Comparison of ENCODE assay signal across 13 mouse cellular contexts in genomic region chr5:149331407-149332143, GRCm38 (mm10).
A peak's percentile ranks its signal among the peaks of the same experiment; 100 is the strongest.
DNase-seq lines count a peak whose midpoint lies in the region; ATAC-seq and TF ChIP-seq lines count a peak whose summit lies in the region.
"Had no signal": no experiment of that assay in that cellular context is flagged by ENCODE, and none has a peak within 500 bp of the region (broad histone marks: within the 10 kb centered on the region; RNA-seq: fewer than 3 reads in every experiment).

No protein-coding gene starts in this region.

- no peak overlapping the region for H3K9ac ChIP-seq in liver, embryonic 11.5 days (ENCODE audit: low read depth, low read length)
- peak overlapping the region; percentile 40; the same call in 1 of the 2 replicates for H3K9ac ChIP-seq in embryonic facial prominence, embryonic 13.5 days
- H3K9ac ChIP-seq in limb, embryonic 14.5 days (ENCODE audit: low read depth, low read length, severe bottlenecking) = no peak overlapping the region
- H3K9ac ChIP-seq: liver, embryonic 12.5 days; neural tube, embryonic 12.5 days had no signal

- H3K27me3 ChIP-seq in liver, embryonic 11.5 days (replicated peaks; ENCODE audit: control insufficient read depth, insufficient read depth, low read length) = no peaks in the 10 kb centered on the region
- no peaks in the 10 kb centered on the region for H3K27me3 ChIP-seq in embryonic facial prominence, embryonic 13.5 days
- no peaks in the 10 kb centered on the region for H3K27me3 ChIP-seq in limb, embryonic 14.5 days (ENCODE audit: control insufficient read depth, insufficient read depth, low read length)
- H3K27me3 ChIP-seq: liver, embryonic 12.5 days; neural tube, embryonic 12.5 days had no signal

- TF ChIP-seq POLR2A in limb, embryonic 14.5 days (IDR thresholded peaks at IDR 0.05; ENCODE audit: borderline replicate concordance, extremely low read depth, insufficient read depth, insufficient read length) = no peak

- ATAC-seq in liver, embryonic 11.5 days (replicated peaks; ENCODE audit: low FRiP score) = no peak
- no peak for ATAC-seq in embryonic facial prominence, embryonic 13.5 days (ENCODE audit: insufficient number of reproducible peaks, insufficient read depth, low FRiP score, low TSS enrichment, low read depth)
- peak; percentile 21; the same call in 1 of the 2 replicates for ATAC-seq in limb, embryonic 14.5 days (ENCODE audit: low FRiP score, low read depth)
- ATAC-seq: forebrain, embryonic 14.5 days; liver, embryonic 12.5 days had no signal

- WGBS in liver, embryonic 11.5 days = 60% methylated on average over 10 of the region's 10 CpGs
- WGBS in embryonic facial prominence, embryonic 13.5 days = 23% methylated on average over 10 of the region's 10 CpGs
- WGBS in limb, embryonic 14.5 days = 16% methylated on average over 10 of the region's 10 CpGs

- no peak overlapping the region for H3K4me2 ChIP-seq in liver, embryonic 11.5 days
- H3K4me2 ChIP-seq in embryonic facial prominence, embryonic 13.5 days = no peak overlapping the region
- no peak overlapping the region; the same call in 1 of the 2 replicates for H3K4me2 ChIP-seq in limb, embryonic 14.5 days (replicated peaks; ENCODE audit: low read depth, low read length, severe bottlenecking)
- H3K4me2 ChIP-seq: liver, embryonic 12.5 days; neural tube, embryonic 12.5 days had no signal

- peaks cover 8% of the 10 kb centered on the region for H3K4me1 ChIP-seq in liver, embryonic 11.5 days (replicated peaks; ENCODE audit: control insufficient read depth, insufficient read depth, low read length)
- H3K4me1 ChIP-seq in embryonic facial prominence, embryonic 13.5 days = peaks cover 39% of the 10 kb centered on the region
- H3K4me1 ChIP-seq in limb, embryonic 14.5 days (ENCODE audit: control insufficient read depth, insufficient read depth, low read length) = peaks cover 42% of the 10 kb centered on the region

- H3K36me3 ChIP-seq in liver, embryonic 11.5 days (ENCODE audit: control insufficient read depth, insufficient read depth, low read length) = no peaks in the 10 kb centered on the region
- no peaks in the 10 kb centered on the region for H3K36me3 ChIP-seq in embryonic facial prominence, embryonic 13.5 days
- no peaks in the 10 kb centered on the region for H3K36me3 ChIP-seq in limb, embryonic 14.5 days (ENCODE audit: control insufficient read depth, insufficient read depth, low read length)
- H3K36me3 ChIP-seq: liver, embryonic 12.5 days; neural tube, embryonic 12.5 days had no signal

- peak overlapping the region; percentile 11; the same call in 1 of the 2 replicates for H3K27ac ChIP-seq in liver, embryonic 11.5 days (ENCODE audit: low read depth, low read length)
- H3K27ac ChIP-seq in embryonic facial prominence, embryonic 13.5 days = peak overlapping the region; percentile 81
- H3K27ac ChIP-seq in limb, embryonic 14.5 days (replicated peaks; ENCODE audit: low read depth, low read length) = peak overlapping the region; percentile 83
- H3K27ac ChIP-seq: layer of hippocampus, adult 2 months; neural tube, embryonic 12.5 days had no signal

- DNase-seq in liver, embryonic 11.5 days (ENCODE audit: low spot score) = no peak
- DNase-seq in liver = no peak
- DNase-seq in kidney, adult 9 months = peak; percentile 84
- peak; percentile 55 for DNase-seq in limb, embryonic 14.5 days (ENCODE audit: low spot score)
- DNase-seq in gastrocnemius, postnatal 4 days (ENCODE audit: low spot score in 2 of 2) = no peak
- no peak for DNase-seq in left cerebral cortex, adult 11 months (ENCODE audit: low spot score)
- DNase-seq in layer of hippocampus, adult 11-12 months (ENCODE audit: low spot score) = no peak
- DNase-seq: cerebellum, postnatal 10 days had no signal

- no peak overlapping the region for H3K4me3 ChIP-seq in liver, embryonic 11.5 days (ENCODE audit: low read depth, low read length)
- no peak overlapping the region for H3K4me3 ChIP-seq in embryonic facial prominence, embryonic 13.5 days
- no peak overlapping the region for H3K4me3 ChIP-seq in limb, embryonic 14.5 days (replicated peaks; ENCODE audit: low read length)
- H3K4me3 ChIP-seq: layer of hippocampus, adult 2 months; liver, embryonic 12.5 days; neural tube, embryonic 12.5 days had no signal

- no peaks in the 10 kb centered on the region for H3K9me3 ChIP-seq in liver, embryonic 11.5 days (ENCODE audit: control insufficient read depth, low read length)
- no peaks in the 10 kb centered on the region for H3K9me3 ChIP-seq in embryonic facial prominence, embryonic 13.5 days
- no peaks in the 10 kb centered on the region for H3K9me3 ChIP-seq in limb, embryonic 14.5 days (ENCODE audit: control insufficient read depth, low read length)
- H3K9me3 ChIP-seq: liver, embryonic 12.5 days; neural tube, embryonic 12.5 days had no signal

Comparison
In these comparisons a context has a peak if more than half of its experiments do, and no peak if none do; other contexts are left out.
1. DNase-seq: peak in kidney, adult 9 months (single experiment) and limb, embryonic 14.5 days (single experiment); none in liver, embryonic 11.5 days (single experiment), liver (single experiment), gastrocnemius, postnatal 4 days (0 of 2), left cerebral cortex, adult 11 months (single experiment) and layer of hippocampus, adult 11-12 months (single experiment).
2. H3K27ac ChIP-seq: peak in every context shown above with its lines; median percentile 83 in limb, embryonic 14.5 days; 81 in embryonic facial prominence, embryonic 13.5 days; 11 in liver, embryonic 11.5 days.